Mouse (Mus musculus): ENCODE data around the gene Col6a6. TPM values are rescaled to one million over a fixed set of nuclear protein-coding genes. Genes with fewer than 3 reads are reported as not detected.
"Not testable (repeated sequence)": the region's sequence is repeated elsewhere in the genome, so short reads cannot be mapped to it uniquely, and the experiment has no call there.

The Col6a6 gene
- polyA plus RNA-seq, 1 experiment from 2014 or later: 0.13 TPM

- Histone ChIP-seq H3K36me3 (peaks cover 55% of the 10 kb centered on the region), H3K4me3 (no peak overlapping the region), H3K9me3 (no peaks in the 10 kb centered on the region), H3K27ac (no peak overlapping the region), H3K27me3 (ENCODE audit: insufficient read depth, poor library complexity, severe bottlenecking) (no peaks in the 10 kb centered on the region), H3K4me1 (peaks cover 12% of the 10 kb centered on the region)
- WGBS: 94% methylated on average over 7 of the region's 7 CpGs
- no peak for DNase-seq (ENCODE audit: low spot score)
Observed at GRCm38 (mm10) chr9:105681386-105681785, 146.6 kb downstream of the Col6a6 start.

- H3K36me3 ChIP-seq: peaks cover 42% of the 10 kb centered on the region
- no peaks in the 10 kb centered on the region for H3K4me1 ChIP-seq
- DNase-seq (ENCODE audit: low spot score): no peak
- H3K4me3 ChIP-seq: no peak overlapping the region
- H3K27me3 ChIP-seq (ENCODE audit: insufficient read depth, poor library complexity, severe bottlenecking): no peaks in the 10 kb centered on the region
- 81% methylated on average over 11 of the region's 11 CpGs for WGBS
- H3K27ac ChIP-seq: no peak overlapping the region
- no peaks in the 10 kb centered on the region for H3K9me3 ChIP-seq
Observed at GRCm38 (mm10) chr9:105675941-105676340, 152.0 kb downstream of the Col6a6 start.

- Histone ChIP-seq H3K27ac (no peak overlapping the region), H3K9me3 (no peaks in the 10 kb centered on the region), H3K27me3 (ENCODE audit: insufficient read depth, poor library complexity, severe bottlenecking) (no peaks in the 10 kb centered on the region), H3K36me3 (peaks cover 47% of the 10 kb centered on the region), H3K4me3 (no peak overlapping the region), H3K4me1 (no peaks in the 10 kb centered on the region)
- DNase-seq (ENCODE audit: low spot score): no peak
- WGBS: 83% methylated on average over 2 of the region's 2 CpGs
Observed at GRCm38 (mm10) chr9:105672032-105672431, 155.9 kb downstream of the Col6a6 start.

- Histone ChIP-seq H3K4me3 (no peak overlapping the region), H3K36me3 (peaks cover 44% of the 10 kb centered on the region), H3K4me1 (no peaks in the 10 kb centered on the region), H3K27me3 (ENCODE audit: insufficient read depth, poor library complexity, severe bottlenecking) (no peaks in the 10 kb centered on the region), H3K9me3 (no peaks in the 10 kb centered on the region), H3K27ac (no peak overlapping the region)
- 96% methylated on average over 4 of the region's 4 CpGs for WGBS
- DNase-seq (ENCODE audit: low spot score): no peak
Observed at GRCm38 (mm10) chr9:105670916-105671315, 157.0 kb downstream of the Col6a6 start.

- H3K27me3 ChIP-seq (ENCODE audit: insufficient read depth, poor library complexity, severe bottlenecking): no peaks in the 10 kb centered on the region
- DNase-seq (ENCODE audit: low spot score): no peak
- H3K4me3 ChIP-seq: no peak overlapping the region
- H3K4me1 ChIP-seq: no peaks in the 10 kb centered on the region
- 79% methylated on average over 7 of the region's 7 CpGs for WGBS
- no peaks in the 10 kb centered on the region for H3K9me3 ChIP-seq
- H3K36me3 ChIP-seq: peaks cover 77% of the 10 kb centered on the region
- H3K27ac ChIP-seq: no peak overlapping the region
Observed at GRCm38 (mm10) chr9:105665269-105665668, 162.7 kb downstream of the Col6a6 start.

- WGBS: 95% methylated on average over 6 of the region's 6 CpGs
- no peak overlapping the region for H3K27ac ChIP-seq
- no peak for DNase-seq (ENCODE audit: low spot score)
- no peaks in the 10 kb centered on the region for H3K4me1 ChIP-seq
- H3K27me3 ChIP-seq (ENCODE audit: insufficient read depth, poor library complexity, severe bottlenecking): no peaks in the 10 kb centered on the region
- H3K36me3 ChIP-seq: peaks cover 54% of the 10 kb centered on the region
- H3K9me3 ChIP-seq: no peaks in the 10 kb centered on the region
- no peak overlapping the region for H3K4me3 ChIP-seq
Observed at GRCm38 (mm10) chr9:105659877-105660276, 168.1 kb downstream of the Col6a6 start.

GRCm38 (mm10) chr9:105658216-105658615 lies 169.7 kb downstream of the Col6a6 start:
- 92% methylated on average over 12 of the region's 12 CpGs for WGBS
- H3K36me3 ChIP-seq: peaks cover 52% of the 10 kb centered on the region

GRCm38 (mm10) chr9:105656189-105656588 lies 171.8 kb downstream of the Col6a6 start:
- 75% methylated on average over 2 of the region's 2 CpGs for WGBS
- peaks cover 49% of the 10 kb centered on the region for H3K36me3 ChIP-seq
- no peaks in the 10 kb centered on the region for H3K27me3 ChIP-seq (ENCODE audit: insufficient read depth, poor library complexity, severe bottlenecking)
- DNase-seq (ENCODE audit: low spot score): no peak
- no peaks in the 10 kb centered on the region for H3K9me3 ChIP-seq
- no peaks in the 10 kb centered on the region for H3K4me1 ChIP-seq
- no peak overlapping the region for H3K4me3 ChIP-seq
- no peak overlapping the region for H3K27ac ChIP-seq

More at GRCm38 (mm10) chr9:105658216-105658615, 169.7 kb downstream of the Col6a6 start:
- H3K9me3 ChIP-seq: no peaks in the 10 kb centered on the region
- no peak overlapping the region for H3K27ac ChIP-seq
- H3K27me3 ChIP-seq (ENCODE audit: insufficient read depth, poor library complexity, severe bottlenecking): no peaks in the 10 kb centered on the region
- no peak for DNase-seq (ENCODE audit: low spot score)
- no peaks in the 10 kb centered on the region for H3K4me1 ChIP-seq
- H3K4me3 ChIP-seq: no peak overlapping the region

- DNase-seq (ENCODE audit: low spot score): peak; percentile 94
- Histone ChIP-seq H3K27me3 (ENCODE audit: insufficient read depth, poor library complexity, severe bottlenecking) (no peaks in the 10 kb centered on the region), H3K4me3 (peak within 1 kb of the TSS; percentile 98), H3K27ac (peak within 1 kb of the TSS; percentile 91), H3K36me3 (peaks cover 25% of the 10 kb centered on the region), H3K9me3 (no peaks in the 10 kb centered on the region), H3K4me1 (peaks cover 9% of the 10 kb centered on the region; the same call in 1 of the 2 replicates)
- WGBS: 6% methylated on average over 37 of the region's 37 CpGs
Observed at GRCm38 (mm10) chr9:105642460-105643371, 185.2 kb downstream of the Col6a6 start, which contains the start of gene Pik3r4. Gene Pik3r4 (plus strand): TSS chr9:105642978.

- peaks cover 20% of the 10 kb centered on the region for H3K36me3 ChIP-seq
- H3K9me3 ChIP-seq; H3K4me1 ChIP-seq; H3K4me3 ChIP-seq; H3K27me3 ChIP-seq (ENCODE audit: insufficient read depth, poor library complexity, severe bottlenecking); DNase-seq (ENCODE audit: low spot score); H3K27ac ChIP-seq: not testable (repeated sequence)
- 66% methylated on average over 6 of the region's 6 CpGs for WGBS
Observed at GRCm38 (mm10) chr9:105641377-105641776, 186.6 kb downstream of the Col6a6 start.

Other genes starting within 250 kb of the Col6a6 start
- gene Pik3r4, start 185.2 kb downstream of the Col6a6 start, polyA plus RNA-seq (2016; fragmentation: Nextera tagmentation; extraction: Ambion mirVana): 16.1 and 16.5 TPM in 2 replicates
- gene Col6a5, start 132.5 kb upstream of the Col6a6 start, polyA plus RNA-seq (2016; fragmentation: Nextera tagmentation; extraction: Ambion mirVana): not detected in 2 replicates

Measured in heart, embryonic 10.5 days (tissue).